Mouse (Mus musculus): ENCODE data around the gene Hoxb5. TPM values are rescaled to one million over a fixed set of nuclear protein-coding genes. Genes with fewer than 3 reads are reported as not detected.
A peak's percentile ranks its signal among the peaks of the same experiment; 100 is the strongest.

The Hoxb5 gene
- polyA plus RNA-seq, 1 experiment from 2014 or later = 7.5 TPM

DNA sequence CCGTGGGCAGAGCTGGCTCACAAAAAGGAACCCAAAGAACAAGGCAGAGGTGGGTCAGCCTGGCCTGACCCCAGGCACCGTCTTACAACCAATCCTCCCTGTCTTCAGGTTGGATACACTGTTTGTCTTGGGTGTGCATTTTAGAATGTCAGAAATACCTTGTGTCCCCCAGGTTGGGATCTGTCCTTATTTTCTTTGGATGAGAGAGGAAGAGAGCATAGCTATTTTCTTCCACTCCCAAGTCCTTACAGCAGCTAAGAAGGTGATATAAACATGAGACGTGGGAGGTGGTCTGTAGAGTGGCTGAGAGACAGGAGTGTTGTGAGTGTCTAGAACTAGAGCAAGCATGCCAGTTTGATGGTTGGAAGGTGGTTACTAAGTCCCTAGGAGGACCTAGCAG, 5.7 kb upstream of the Hoxb5 start:
- DNase-seq (ENCODE audit: low spot score) (no peak), ATAC-seq (ENCODE audit: low FRiP score, low TSS enrichment) (no peak)
- no peak overlapping the region for H3K4me3 ChIP-seq (ENCODE audit: low read depth, low read length)
- H3K36me3 ChIP-seq (ENCODE audit: control insufficient read depth, insufficient read depth, low read length) = no peaks in the 10 kb centered on the region
- H3K27me3 ChIP-seq (ENCODE audit: control insufficient read depth, insufficient read depth, low read length) = peaks cover 7% of the 10 kb centered on the region; the same call in 1 of the 2 replicates
- no peaks in the 10 kb centered on the region for H3K4me1 ChIP-seq (replicated peaks; ENCODE audit: control insufficient read depth, insufficient read depth)
- no peaks in the 10 kb centered on the region for H3K9me3 ChIP-seq (ENCODE audit: control insufficient read depth, low read length)
- no peak overlapping the region for H3K9ac ChIP-seq (ENCODE audit: low read length)
- TF ChIP-seq CTCF (IDR thresholded peaks at IDR 0.05; ENCODE audit: low read depth) = no peak
- no peak for TF ChIP-seq EP300 (optimal IDR thresholded peaks at IDR 0.05)
- no peak overlapping the region for H3K4me2 ChIP-seq (replicated peaks; ENCODE audit: low read depth)
- WGBS = 26% methylated on average over 3 of the region's 3 CpGs
- no peak overlapping the region for H3K27ac ChIP-seq (replicated peaks)

DNA sequence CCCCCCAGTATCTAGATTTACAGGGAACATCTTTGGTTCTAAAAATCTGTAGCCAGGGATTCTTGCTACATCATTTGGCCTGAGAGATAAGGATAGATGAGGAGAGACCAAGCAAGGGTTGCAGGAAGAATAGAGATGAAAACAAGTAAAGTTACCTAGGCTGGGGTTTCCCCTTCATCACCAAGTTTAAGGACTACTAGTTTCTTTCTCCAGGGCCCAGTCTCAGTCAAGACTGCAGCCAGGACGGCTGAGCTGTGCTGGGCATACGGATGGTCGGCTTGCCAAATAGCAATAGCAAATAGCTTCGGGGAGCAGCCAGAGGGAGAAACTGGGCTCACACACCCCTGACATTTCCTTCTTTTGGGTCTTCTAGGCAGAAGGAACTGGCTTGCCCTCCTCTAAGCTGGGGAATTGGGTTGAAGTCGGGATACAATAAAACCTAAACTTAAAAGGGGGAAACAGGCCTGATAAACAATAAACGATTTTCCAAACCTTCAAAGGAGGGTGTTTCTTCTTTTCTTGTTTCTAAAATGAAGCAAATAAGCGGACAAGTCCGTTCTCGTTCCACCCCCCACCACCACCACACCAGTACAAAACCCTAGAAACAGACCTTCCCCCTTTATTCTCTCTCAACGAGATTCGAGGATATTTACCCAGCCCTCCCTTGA, 5.0 kb upstream of the Hoxb5 start:
- Histone ChIP-seq H3K36me3 (ENCODE audit: control insufficient read depth, insufficient read depth, low read length) (no peaks in the 10 kb centered on the region), H3K9ac (ENCODE audit: low read length) (no peak overlapping the region), H3K4me2 (replicated peaks; ENCODE audit: low read depth) (peak overlapping the region; percentile 50; the same call in 1 of the 2 replicates), H3K9me3 (ENCODE audit: control insufficient read depth, low read length) (no peaks in the 10 kb centered on the region), H3K27ac (replicated peaks) (no peak overlapping the region), H3K4me3 (ENCODE audit: low read depth, low read length) (no peak overlapping the region), H3K27me3 (ENCODE audit: control insufficient read depth, insufficient read depth, low read length) (peaks cover 4% of the 10 kb centered on the region; the same call in 1 of the 2 replicates), H3K4me1 (replicated peaks; ENCODE audit: control insufficient read depth, insufficient read depth) (no peaks in the 10 kb centered on the region)
- WGBS = 22% methylated on average over 11 of the region's 11 CpGs
- no peak for ATAC-seq (ENCODE audit: low FRiP score, low TSS enrichment)
- no peak for DNase-seq (ENCODE audit: low spot score)
- no peak for TF ChIP-seq CTCF (IDR thresholded peaks at IDR 0.05; ENCODE audit: low read depth)
- TF ChIP-seq EP300 (optimal IDR thresholded peaks at IDR 0.05) = no peak

DNA sequence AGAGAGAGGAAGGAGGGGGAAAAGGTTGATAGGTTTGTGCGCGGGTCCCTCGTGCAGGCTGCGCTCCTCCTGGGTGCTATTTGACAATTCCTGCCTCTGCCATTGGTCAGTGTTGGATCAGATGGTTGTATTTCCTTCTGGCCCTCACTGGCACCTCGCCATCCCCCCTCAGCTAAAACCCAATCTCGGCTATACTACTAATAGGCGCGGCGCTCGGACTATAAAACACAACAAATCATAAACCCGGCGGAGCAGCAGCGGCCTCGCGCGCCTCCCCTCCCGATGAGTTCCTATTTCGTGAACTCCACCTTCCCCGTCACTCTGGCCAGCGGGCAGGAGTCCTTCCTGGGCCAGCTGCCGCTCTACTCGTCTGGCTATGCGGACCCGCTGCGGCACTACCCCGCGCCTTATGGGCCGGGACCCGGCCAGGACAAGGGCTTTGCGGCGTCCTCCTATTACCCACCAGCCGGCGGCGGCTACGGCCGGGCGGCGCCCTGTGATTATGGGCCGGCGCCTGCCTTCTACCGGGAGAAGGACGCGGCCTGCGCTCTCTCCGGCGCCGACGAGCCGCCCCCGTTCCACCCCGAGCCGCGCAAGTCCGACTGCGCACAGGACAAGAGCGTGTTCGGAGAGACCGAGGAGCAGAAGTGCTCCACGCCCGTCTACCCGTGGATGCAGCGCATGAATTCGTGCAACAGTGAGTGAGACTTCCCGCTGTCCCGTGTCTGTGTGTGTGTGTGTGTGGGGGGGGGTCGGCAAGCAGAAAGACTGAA, 4.1 kb upstream of the Hoxb5 start:
- Histone ChIP-seq H3K4me3 (ENCODE audit: low read depth, low read length) (peak overlapping the region; percentile 54), H3K36me3 (ENCODE audit: control insufficient read depth, insufficient read depth, low read length) (no peaks in the 10 kb centered on the region), H3K4me2 (replicated peaks; ENCODE audit: low read depth) (peak overlapping the region; percentile 50), H3K27me3 (ENCODE audit: control insufficient read depth, insufficient read depth, low read length) (peaks cover 3% of the 10 kb centered on the region; the same call in 1 of the 2 replicates), H3K27ac (replicated peaks) (peak overlapping the region; percentile 84), H3K9me3 (ENCODE audit: control insufficient read depth, low read length) (no peaks in the 10 kb centered on the region), H3K9ac (ENCODE audit: low read length) (peak overlapping the region; percentile 68), H3K4me1 (replicated peaks; ENCODE audit: control insufficient read depth, insufficient read depth) (no peaks in the 10 kb centered on the region)
- no peak for DNase-seq (ENCODE audit: low spot score)
- WGBS = 1% methylated on average over 66 of the region's 66 CpGs
- TF ChIP-seq CTCF (IDR thresholded peaks at IDR 0.05; ENCODE audit: low read depth) (no peak), EP300 (optimal IDR thresholded peaks at IDR 0.05) (no peak)
- ATAC-seq (ENCODE audit: low FRiP score, low TSS enrichment) = peak; percentile 27; the same call in 1 of the 2 replicates

DNA sequence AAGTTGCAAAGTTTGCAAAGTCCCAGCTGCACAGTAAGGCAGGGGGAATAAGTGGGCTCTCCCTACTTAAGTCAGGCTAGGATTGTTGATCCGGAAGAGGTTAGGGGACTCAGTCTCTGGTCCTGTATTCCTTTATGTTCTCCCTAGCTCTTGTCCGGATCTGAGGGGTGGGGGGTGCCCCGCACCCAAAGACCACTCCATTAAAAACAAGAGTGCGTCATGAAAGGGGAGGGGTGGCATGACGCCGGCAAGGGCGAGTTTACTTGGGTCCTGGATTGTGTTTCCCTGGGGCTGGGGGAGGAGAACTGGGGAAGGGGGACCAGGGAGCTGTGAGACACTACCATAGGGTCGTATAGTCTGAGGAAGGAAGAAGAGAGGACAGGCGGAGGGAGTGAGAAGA, 3.4 kb upstream of the Hoxb5 start:
- Histone ChIP-seq H3K9ac (ENCODE audit: low read length) (peak overlapping the region; percentile 68), H3K27me3 (ENCODE audit: control insufficient read depth, insufficient read depth, low read length) (peaks cover 3% of the 10 kb centered on the region; the same call in 1 of the 2 replicates), H3K36me3 (ENCODE audit: control insufficient read depth, insufficient read depth, low read length) (no peaks in the 10 kb centered on the region), H3K4me1 (replicated peaks; ENCODE audit: control insufficient read depth, insufficient read depth) (no peaks in the 10 kb centered on the region), H3K9me3 (ENCODE audit: control insufficient read depth, low read length) (no peaks in the 10 kb centered on the region), H3K4me3 (ENCODE audit: low read depth, low read length) (peak overlapping the region; percentile 54), H3K27ac (replicated peaks) (no peak overlapping the region), H3K4me2 (replicated peaks; ENCODE audit: low read depth) (peak overlapping the region; percentile 50)
- DNase-seq (ENCODE audit: low spot score) (no peak), ATAC-seq (ENCODE audit: low FRiP score, low TSS enrichment) (no peak)
- 6% methylated on average over 9 of the region's 9 CpGs for WGBS
- TF ChIP-seq CTCF (IDR thresholded peaks at IDR 0.05; ENCODE audit: low read depth) (no peak), EP300 (optimal IDR thresholded peaks at IDR 0.05) (no peak)

DNA sequence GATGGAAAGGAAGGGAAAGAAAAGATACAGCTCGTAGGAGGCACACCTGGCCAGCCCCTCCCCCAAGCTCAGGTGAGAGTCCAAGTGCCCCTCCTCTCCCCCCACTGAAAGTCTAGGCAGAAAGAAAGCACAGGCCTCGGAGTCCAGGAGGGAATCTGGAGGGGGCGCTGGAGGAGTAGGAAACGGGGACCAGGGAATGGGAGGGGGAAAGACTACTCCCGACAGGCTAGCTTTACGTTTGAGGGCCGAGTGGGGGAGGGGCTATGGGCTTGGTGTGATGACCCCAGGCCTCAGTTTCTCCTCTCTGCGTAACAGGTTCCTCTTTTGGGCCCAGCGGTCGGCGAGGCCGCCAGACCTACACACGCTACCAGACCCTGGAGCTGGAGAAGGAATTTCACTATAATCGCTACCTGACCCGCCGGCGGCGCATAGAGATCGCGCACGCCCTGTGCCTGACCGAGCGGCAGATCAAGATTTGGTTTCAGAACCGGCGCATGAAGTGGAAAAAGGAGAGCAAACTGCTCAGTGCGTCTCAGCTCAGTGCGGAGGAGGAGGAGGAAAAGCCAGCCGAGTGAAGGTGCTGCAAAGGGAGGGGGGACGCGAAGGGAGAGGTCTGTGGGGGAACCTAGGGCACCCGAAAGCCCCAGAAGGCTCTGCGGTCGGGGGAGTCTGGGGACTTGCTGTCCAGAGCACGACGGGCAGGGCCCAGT, 2.6 kb upstream of the Hoxb5 start:
- Histone ChIP-seq H3K4me3 (ENCODE audit: low read depth, low read length) (peak overlapping the region; percentile 54), H3K9ac (ENCODE audit: low read length) (peak overlapping the region; percentile 68; the same call in 1 of the 2 replicates), H3K4me1 (replicated peaks; ENCODE audit: control insufficient read depth, insufficient read depth) (no peaks in the 10 kb centered on the region), H3K27ac (replicated peaks) (peak overlapping the region; percentile 26), H3K9me3 (ENCODE audit: control insufficient read depth, low read length) (no peaks in the 10 kb centered on the region), H3K4me2 (replicated peaks; ENCODE audit: low read depth) (peak overlapping the region; percentile 50), H3K36me3 (ENCODE audit: control insufficient read depth, insufficient read depth, low read length) (no peaks in the 10 kb centered on the region), H3K27me3 (ENCODE audit: control insufficient read depth, insufficient read depth, low read length) (peaks cover 3% of the 10 kb centered on the region; the same call in 1 of the 2 replicates)
- DNase-seq (ENCODE audit: low spot score) (no peak), ATAC-seq (ENCODE audit: low FRiP score, low TSS enrichment) (no peak)
- WGBS = 9% methylated on average over 35 of the region's 35 CpGs
- peak; percentile 13; the same call in 1 of the 2 replicates for TF ChIP-seq CTCF (IDR thresholded peaks at IDR 0.05; ENCODE audit: low read depth)
- no peak for TF ChIP-seq EP300 (optimal IDR thresholded peaks at IDR 0.05)

All from stomach, postnatal 0 days (tissue).